Mouse (Mus musculus) heart, embryonic 14.5 days (tissue): ENCODE measurements around the gene Sln. TPM values are rescaled to one million over a fixed set of nuclear protein-coding genes. Genes with fewer than 3 reads are reported as not detected.

Experiments used
- ATAC-seq: fragments of 200-750 bp; cut with Nextera tagmentation; 2 replicates; pipeline ENCODE4 v1.8.0; 2017; ENCODE audit warnings: low read depth, moderate TSS enrichment; ENCODE audit not compliant: insufficient number of reproducible peaks, insufficient read depth, low FRiP score
- H3K27ac ChIP-seq, 2 experiments: fragments of 200-500 bp in 1 of 2; fragments of 300-500 bp in 1 of 2; sonication (generic) in 1 of 2; replicated peaks in 1 of 2; 2 replicates each; pipeline ENCODE4 v1.5.1; 2012 to 2014; ENCODE audit warnings: low read depth in 2 of 2, low read length in 2 of 2, control low read depth in 1 of 2, mild to moderate bottlenecking in 1 of 2, mixed read lengths in 1 of 2; ENCODE audit not compliant: control insufficient read depth in 1 of 2, insufficient read depth in 1 of 2
- H3K27me3 ChIP-seq: fragments of 300-500 bp; sonication (generic); 2 replicates; pipeline ENCODE4 v1.6.1; 2014; ENCODE audit warnings: mild to moderate bottlenecking, low read length, control low read depth; ENCODE audit not compliant: control insufficient read depth, insufficient read depth
- H3K36me3 ChIP-seq: fragments of 300-500 bp; sonication (generic); 2 replicates; pipeline ENCODE4 v1.6.1; 2014; ENCODE audit warnings: mild to moderate bottlenecking, control low read depth, low read length, mixed read lengths; ENCODE audit not compliant: control insufficient read depth, insufficient read depth
- H3K4me1 ChIP-seq, 2 experiments: fragments of 200-500 bp in 1 of 2; fragments of 300-500 bp in 1 of 2; sonication (generic) in 1 of 2; 2 replicates each; pipeline ENCODE4 v1.6.1; 2012 to 2014; ENCODE audit warnings: low read length in 2 of 2, control low read depth in 1 of 2, mixed read lengths in 1 of 2; ENCODE audit not compliant: control insufficient read depth in 2 of 2, insufficient read depth in 2 of 2
- H3K4me2 ChIP-seq: fragments of 300-500 bp; sonication (generic); 2 replicates; pipeline ENCODE4 v1.6.1; 2014; ENCODE audit warnings: mild to moderate bottlenecking, low read length
- H3K4me3 ChIP-seq, 2 experiments: fragments of 200-500 bp in 1 of 2; fragments of 300-500 bp in 1 of 2; sonication (generic) in 1 of 2; 2 replicates each; pipeline ENCODE4 v1.5.1; 2012 to 2014; ENCODE audit warnings: low read length in 2 of 2, mild to moderate bottlenecking in 2 of 2, control low read depth in 1 of 2, low read depth in 1 of 2, moderate library complexity in 1 of 2; ENCODE audit not compliant: control insufficient read depth in 1 of 2, insufficient read depth in 1 of 2
- H3K9ac ChIP-seq: fragments of 300-500 bp; sonication (generic); 2 replicates; pipeline ENCODE4 v1.6.1; 2014; ENCODE audit warnings: mild to moderate bottlenecking, low read length
- H3K9me3 ChIP-seq: fragments of 300-500 bp; sonication (generic); 2 replicates; pipeline ENCODE4 v1.6.1; 2016; ENCODE audit warnings: low read length, control low read depth; ENCODE audit not compliant: control insufficient read depth
- WGBS: fragments of 180-500 bp; shearing (Covaris S2); extraction: QIAGEN DNeasy Blood & Tissue Kit; methylation state at CpG from one replicate; pipeline ENCODE4 v1.1.7; 2014; 5-methylcytosine and 5-hydroxymethylcytosine counted together
- polyA plus RNA-seq: library from polyadenylated mRNA; unstranded; fragments of >200 nt; fragmentation: Nextera tagmentation; extraction: Ambion mirVana; gene quantifications from 2 replicates; pipeline ENCODE4 v1.2.1, GENCODE M21; 2014

The Sln gene
- polyA plus RNA-seq, 1 experiment from 2014 or later = 193 TPM

- H3K4me3 ChIP-seq = peak overlapping the region; percentile 38 to 47
- 13% methylated on average over 2 of the region's 2 CpGs for WGBS
- peak overlapping the region; percentile 72 for H3K9ac ChIP-seq
- no peaks in the 10 kb centered on the region for H3K36me3 ChIP-seq
- 0 out of 2 replicates have a peak, but pooled peaks cover 4% of the 10 kb centered on the region for H3K27me3 ChIP-seq
- peak overlapping the region; percentile 68 for H3K4me2 ChIP-seq
- H3K4me1 ChIP-seq = peaks cover 0 to 3% of the 10 kb centered on the region in 2 experiments; a peak in 1 of 4 replicates
- no peaks in the 10 kb centered on the region for H3K9me3 ChIP-seq
- no peak overlapping the region for H3K27ac ChIP-seq
- ATAC-seq = no peak
These were observed 20.1 kb upstream of the Sln start for GRCm38 (mm10) chr9:53829866-53830209.

GRCm38 (mm10) chr9:53835039-53835438, 14.9 kb upstream of the Sln start:
- WGBS = 23% methylated on average over 3 of the region's 3 CpGs

GRCm38 (mm10) chr9:53835976-53836375, 14.0 kb upstream of the Sln start:
- Histone ChIP-seq H3K9ac (no peak overlapping the region), H3K4me3 (no peak overlapping the region), H3K9me3 (no peaks in the 10 kb centered on the region), H3K27me3 (no peaks in the 10 kb centered on the region), H3K36me3 (no peaks in the 10 kb centered on the region), H3K27ac (no peak overlapping the region), H3K4me1 (no peaks in the 10 kb centered on the region), H3K4me2 (no peak overlapping the region)
- ATAC-seq = no peak
- 56% methylated on average over 4 of the region's 4 CpGs for WGBS

More at GRCm38 (mm10) chr9:53835039-53835438, 14.9 kb upstream of the Sln start:
- H3K9ac ChIP-seq = no peak overlapping the region
- no peaks in the 10 kb centered on the region for H3K36me3 ChIP-seq
- ATAC-seq = no peak
- no peaks in the 10 kb centered on the region for H3K4me1 ChIP-seq
- no peak overlapping the region for H3K4me3 ChIP-seq
- no peak overlapping the region for H3K4me2 ChIP-seq
- H3K9me3 ChIP-seq = no peaks in the 10 kb centered on the region
- H3K27ac ChIP-seq = no peak overlapping the region
- H3K27me3 ChIP-seq = no peaks in the 10 kb centered on the region

- H3K36me3 ChIP-seq = no peaks in the 10 kb centered on the region
- no peak overlapping the region for H3K9ac ChIP-seq
- no peaks in the 10 kb centered on the region for H3K27me3 ChIP-seq
- no peak overlapping the region for H3K4me2 ChIP-seq
- H3K9me3 ChIP-seq = no peaks in the 10 kb centered on the region
- no peak overlapping the region for H3K27ac ChIP-seq
- no peak overlapping the region for H3K4me3 ChIP-seq
- no peak for ATAC-seq
- no peaks in the 10 kb centered on the region for H3K4me1 ChIP-seq
- WGBS = 55% methylated on average over 8 of the region's 8 CpGs
These were observed 11.1 kb upstream of the Sln start for GRCm38 (mm10) chr9:53838816-53839215.

GRCm38 (mm10) chr9:53848548-53848947, 1.4 kb upstream of the Sln start:
- 63% methylated on average over 8 of the region's 8 CpGs for WGBS
- H3K27ac ChIP-seq = no peak overlapping the region
- no peak for ATAC-seq

GRCm38 (mm10) chr9:53852158-53852557, 2.2 kb downstream of the Sln start:
- H3K4me3 ChIP-seq = no peak overlapping the region
- H3K9ac ChIP-seq = no peak overlapping the region
- no peaks in the 10 kb centered on the region for H3K9me3 ChIP-seq
- H3K36me3 ChIP-seq = no peaks in the 10 kb centered on the region
- peaks cover 3% of the 10 kb centered on the region; the same call in 1 of the 2 replicates for H3K27me3 ChIP-seq
- H3K4me2 ChIP-seq = no peak overlapping the region
- ATAC-seq = no peak
- peaks cover 0 to 2% of the 10 kb centered on the region in 2 experiments; a peak in 1 of 4 replicates for H3K4me1 ChIP-seq
- H3K27ac ChIP-seq = no peak overlapping the region
- WGBS = 47% methylated on average over 4 of the region's 4 CpGs

More at GRCm38 (mm10) chr9:53848548-53848947, 1.4 kb upstream of the Sln start:
- no peaks in the 10 kb centered on the region for H3K36me3 ChIP-seq
- H3K27me3 ChIP-seq = no peaks in the 10 kb centered on the region
- no peak overlapping the region for H3K4me2 ChIP-seq
- H3K4me1 ChIP-seq = peaks cover 0 to 2% of the 10 kb centered on the region in 2 experiments; a peak in 1 of 4 replicates
- H3K4me3 ChIP-seq = no peak overlapping the region
- no peaks in the 10 kb centered on the region for H3K9me3 ChIP-seq
- no peak overlapping the region for H3K9ac ChIP-seq

GRCm38 (mm10) chr9:53853672-53854071, 3.7 kb downstream of the Sln start:
- Histone ChIP-seq H3K4me3 (no peak overlapping the region), H3K27me3 (peaks cover 3% of the 10 kb centered on the region; the same call in 1 of the 2 replicates), H3K27ac (no peak overlapping the region), H3K4me2 (no peak overlapping the region), H3K4me1 (peaks cover 2 to 7% of the 10 kb centered on the region in 2 experiments; a peak in 1 of 4 replicates), H3K9me3 (no peaks in the 10 kb centered on the region), H3K36me3 (no peaks in the 10 kb centered on the region), H3K9ac (no peak overlapping the region)
- ATAC-seq = no peak
- WGBS = 78% methylated on average over 1 of the region's 1 CpGs

GRCm38 (mm10) chr9:53854525-53854924, 4.6 kb downstream of the Sln start:
- no peak for ATAC-seq
- peaks cover 2 to 7% of the 10 kb centered on the region in 2 experiments; a peak in 1 of 4 replicates for H3K4me1 ChIP-seq
- H3K4me3 ChIP-seq = no peak overlapping the region
- H3K9me3 ChIP-seq = no peaks in the 10 kb centered on the region
- no peak overlapping the region for H3K9ac ChIP-seq
- no peak overlapping the region for H3K4me2 ChIP-seq
- H3K36me3 ChIP-seq = no peaks in the 10 kb centered on the region
- peaks cover 3% of the 10 kb centered on the region; the same call in 1 of the 2 replicates for H3K27me3 ChIP-seq
- no peak overlapping the region for H3K27ac ChIP-seq
- 83% methylated on average over 1 of the region's 1 CpGs for WGBS
